ENCODE assay signal across 21 mouse cellular contexts in genomic region chr16:97819532-97819931, GRCm38 (mm10). TPM values are rescaled to one million over a fixed set of nuclear protein-coding genes. Genes with fewer than 3 reads are reported as not detected.
DNase-seq lines count a peak whose midpoint lies in the region; ATAC-seq lines count a peak whose summit lies in the region.
"Had no signal": no experiment of that assay in that cellular context is flagged by ENCODE, and none has a peak within 500 bp of the region (broad histone marks: within the 10 kb centered on the region; RNA-seq: fewer than 3 reads in every experiment).

No protein-coding gene starts in this region.

- H3K27me3 ChIP-seq in heart, embryonic 11.5 days (ENCODE audit: control insufficient read depth, insufficient read depth, low read length), result no peaks in the 10 kb centered on the region
- no peaks in the 10 kb centered on the region for H3K27me3 ChIP-seq in kidney, embryonic 16.5 days (ENCODE audit: insufficient read depth, low read length)
- H3K27me3 ChIP-seq in hindbrain, embryonic 11.5 days (ENCODE audit: control insufficient read depth, insufficient read depth, low read length), result no peaks in the 10 kb centered on the region
- H3K27me3 ChIP-seq: limb, embryonic 15.5 days had no signal

- H3K4me2 ChIP-seq in heart, embryonic 11.5 days, result no peak overlapping the region
- H3K4me2 ChIP-seq in kidney, embryonic 16.5 days (replicated peaks; ENCODE audit: low read depth, low read length), result no peak overlapping the region
- H3K4me2 ChIP-seq in hindbrain, embryonic 11.5 days (replicated peaks; ENCODE audit: low read depth, low read length), result no peak overlapping the region
- H3K4me2 ChIP-seq: limb, embryonic 15.5 days had no signal

- peak overlapping the region; percentile 70 for H3K27ac ChIP-seq in heart, embryonic 11.5 days (ENCODE audit: low read depth, low read length)
- 0 out of 2 replicates have a peak overlapping the region, but pooled peaks have one; percentile 19 for H3K27ac ChIP-seq in kidney, embryonic 16.5 days (ENCODE audit: low read length)
- H3K27ac ChIP-seq in hindbrain, embryonic 11.5 days (ENCODE audit: low read depth, low read length), result no peak overlapping the region
- H3K27ac ChIP-seq: embryonic facial prominence, embryonic 10.5 days; gastrocnemius, adult 2 months; hindbrain, embryonic 10.5 days; limb, embryonic 15.5 days had no signal

- H3K4me1 ChIP-seq in heart, embryonic 11.5 days (ENCODE audit: control insufficient read depth, insufficient read depth, low read length), result no peaks in the 10 kb centered on the region
- H3K4me1 ChIP-seq in kidney, embryonic 16.5 days (ENCODE audit: insufficient read depth, low read length), result no peaks in the 10 kb centered on the region
- H3K4me1 ChIP-seq in hindbrain, embryonic 11.5 days (replicated peaks; ENCODE audit: control insufficient read depth, insufficient read depth, low read length), result no peaks in the 10 kb centered on the region
- H3K4me1 ChIP-seq: embryonic facial prominence, embryonic 10.5 days; hindbrain, embryonic 10.5 days; limb, embryonic 15.5 days had no signal

- no peaks in the 10 kb centered on the region for H3K9me3 ChIP-seq in heart, embryonic 11.5 days (replicated peaks; ENCODE audit: control insufficient read depth, low read length)
- no peaks in the 10 kb centered on the region for H3K9me3 ChIP-seq in kidney, embryonic 16.5 days (ENCODE audit: low read length)
- H3K9me3 ChIP-seq in hindbrain, embryonic 11.5 days (ENCODE audit: control insufficient read depth, low read length), result no peaks in the 10 kb centered on the region
- H3K9me3 ChIP-seq: embryonic facial prominence, embryonic 10.5 days; G1E; hindbrain, embryonic 10.5 days; limb, embryonic 15.5 days had no signal

- no peak overlapping the region for H3K4me3 ChIP-seq in heart, embryonic 11.5 days (ENCODE audit: low read depth, low read length)
- no peak overlapping the region for H3K4me3 ChIP-seq in kidney, embryonic 16.5 days (ENCODE audit: low read length)
- no peak overlapping the region for H3K4me3 ChIP-seq in hindbrain, embryonic 11.5 days (ENCODE audit: low read depth, low read length)
- H3K4me3 ChIP-seq: embryonic facial prominence, embryonic 10.5 days; gastrocnemius, adult 2 months; hindbrain, embryonic 10.5 days; limb, embryonic 15.5 days had no signal

- H3K9ac ChIP-seq in heart, embryonic 11.5 days (ENCODE audit: low read depth, low read length), result no peak overlapping the region
- no peak overlapping the region for H3K9ac ChIP-seq in kidney, embryonic 16.5 days (replicated peaks; ENCODE audit: low read length)
- H3K9ac ChIP-seq in hindbrain, embryonic 11.5 days (ENCODE audit: low read depth, low read length), result no peak overlapping the region
- H3K9ac ChIP-seq: limb, embryonic 15.5 days had no signal

- intact Hi-C loops in heart, postnatal 25 days (cut with DNase I), result no loop called here

- no peak for ATAC-seq in heart, embryonic 11.5 days (replicated peaks; ENCODE audit: insufficient number of reproducible peaks, low FRiP score, low TSS enrichment)
- no peak for ATAC-seq in kidney, embryonic 16.5 days (ENCODE audit: low FRiP score, low TSS enrichment)
- no peak for ATAC-seq in hindbrain, embryonic 11.5 days (ENCODE audit: low FRiP score)
- ATAC-seq: CD4-positive, CD25-positive, alpha-beta regulatory T cell, adult 4 months; midbrain, embryonic 16.5 days had no signal

- DNase-seq in heart, postnatal 25 days (ENCODE audit: low spot score), result no peak
- DNase-seq in kidney, adult 11 months, result no peak
- peak; percentile 2 for DNase-seq in lung, postnatal 36 days
- no peak for DNase-seq in lung, adult 18-20 months
- no peak for DNase-seq in natural killer cell, adult 2 months (ENCODE audit: low spot score in 2 of 2)
- DNase-seq in hindbrain, embryonic 11.5 days (ENCODE audit: low spot score), result no peak
- DNase-seq: cerebellum, adult 18-20 months; gastrocnemius, adult 2 months; kidney, adult 18-20 months; kidney, postnatal 25 days; right cerebral cortex, postnatal 25 days; thymus, postnatal 36 days had no signal

- 62% methylated on average over 4 of the region's 4 CpGs for WGBS in heart, embryonic 11.5 days (ENCODE audit: insufficient replicate concordance)
- WGBS in kidney, embryonic 16.5 days, result 83% methylated on average over 4 of the region's 4 CpGs
- 85% methylated on average over 4 of the region's 4 CpGs for WGBS in hindbrain, embryonic 11.5 days

- peaks cover 30% of the 10 kb centered on the region for H3K36me3 ChIP-seq in heart, embryonic 11.5 days (ENCODE audit: control insufficient read depth, insufficient read depth, low read length)
- H3K36me3 ChIP-seq in kidney, embryonic 16.5 days (ENCODE audit: insufficient read depth, low read length), result peaks cover 67% of the 10 kb centered on the region
- H3K36me3 ChIP-seq in hindbrain, embryonic 11.5 days (ENCODE audit: control insufficient read depth, insufficient read depth, low read length), result peaks cover 3% of the 10 kb centered on the region; the same call in 1 of the 2 replicates

RNA-seq across cellular contexts. Expression of gene Prdm15, which starts 32.1 kb away (rescaled TPM):
- 6.2 and 7.9 TPM in 2 replicates for polyA plus RNA-seq in heart, embryonic 11.5 days (2014; fragmentation: Nextera tagmentation; extraction: Ambion mirVana)
- 1 to 10 TPM; 5.1 TPM for total RNA-seq in heart, postnatal 25 days (2021)
- 11.8 and 11.9 TPM in 2 replicates for polyA plus RNA-seq in kidney, embryonic 16.5 days (2015; fragmentation: Nextera tagmentation; extraction: Ambion mirVana)
- 11.7 TPM in 2 replicates for polyA plus RNA-seq in hindbrain, embryonic 11.5 days (2014; fragmentation: Nextera tagmentation; extraction: Ambion mirVana)

RNA-seq across cellular contexts. Expression of gene Ripk4, which starts 55.9 kb away (rescaled TPM):
- polyA plus RNA-seq in heart, embryonic 11.5 days (2014; fragmentation: Nextera tagmentation; extraction: Ambion mirVana), result 1.7 and 2.0 TPM in 2 replicates
- total RNA-seq in heart, postnatal 25 days (2021), result under 1 TPM in 1 of 2 experiments, not detected in 1; 0.16 TPM
- 12.0 and 12.1 TPM in 2 replicates for polyA plus RNA-seq in kidney, embryonic 16.5 days (2015; fragmentation: Nextera tagmentation; extraction: Ambion mirVana)
- polyA plus RNA-seq in hindbrain, embryonic 11.5 days (2014; fragmentation: Nextera tagmentation; extraction: Ambion mirVana), result 0.93 and 1.3 TPM in 2 replicates
- total RNA-seq: gastrocnemius, adult 2 months; neutrophil, adult 5-6 weeks had no signal
- polyA plus RNA-seq: G1E had no signal
